Mouse (Mus musculus): ENCODE results near the gene Wdr90.

GRCm38 (mm10) chr17:25873405-25874147, 12.3 kb upstream of the Wdr90 start:
- TF ChIP-seq CTCF (IDR thresholded peaks at IDR 0.05; ENCODE audit: borderline replicate concordance, insufficient read depth, low read length) (no peak), POLR2A (IDR thresholded peaks at IDR 0.05; ENCODE audit: low read depth, low read length) (no peak)

Data from embryonic fibroblast, embryonic 13.5 days (primary cell).